Mouse (Mus musculus) brain, embryonic 14.5 days (tissue): Measurements from ENCODE around the gene Arhgef7.

Experiments used
- CTCF ChIP-seq: fragments of 200-500 bp; IDR thresholded peaks from 2 replicates; pipeline ENCODE4 v1.5.1; 2012; ENCODE audit warnings: inconsistent platforms, mild to moderate bottlenecking, moderate library complexity, borderline replicate concordance; ENCODE audit not compliant: insufficient read depth, insufficient read length; ENCODE audit errors: extremely low read depth
- POLR2A ChIP-seq: fragments of 200-500 bp; IDR thresholded peaks from 2 replicates; pipeline ENCODE4 v1.6.1; 2012; ENCODE audit warnings: mild to moderate bottlenecking, inconsistent platforms, borderline replicate concordance; ENCODE audit not compliant: poor library complexity, insufficient read depth, insufficient read length, severe bottlenecking; ENCODE audit errors: extremely low read depth

GRCm38 (mm10) chr8:11798480-11798867 is 71.0 kb downstream of the Arhgef7 start:
- TF ChIP-seq POLR2A: no peak
- no peak for TF ChIP-seq CTCF
